8 mouse cellular contexts compared by ENCODE assay signal in genomic region chr6:23132573-23133181, GRCm38 (mm10). TPM values are rescaled to one million over a fixed set of nuclear protein-coding genes. Genes with fewer than 3 reads are reported as not detected.
A peak's percentile ranks its signal among the peaks of the same experiment; 100 is the strongest.
DNase-seq lines count a peak whose midpoint lies in the region; ATAC-seq lines count a peak whose summit lies in the region.

Aass (minus strand) TSS chr6:23132986.

- no peak within 1 kb of the TSS for H3K27ac ChIP-seq in intestine, embryonic 15.5 days
- no peak within 1 kb of the TSS for H3K27ac ChIP-seq in limb, embryonic 13.5 days
- H3K27ac ChIP-seq in midbrain, embryonic 14.5 days (replicated peaks; ENCODE audit: low read depth, low read length) = no peak within 1 kb of the TSS

- 0 out of 2 replicates have a peak, but pooled peaks cover 3% of the 10 kb centered on the region for H3K4me1 ChIP-seq in intestine, embryonic 15.5 days (replicated peaks)
- H3K4me1 ChIP-seq in limb, embryonic 13.5 days = peaks cover 18% of the 10 kb centered on the region
- no peaks in the 10 kb centered on the region for H3K4me1 ChIP-seq in midbrain, embryonic 14.5 days (ENCODE audit: control insufficient read depth, insufficient read depth, low read length)

- 0 out of 2 replicates have a peak, but pooled peaks have one; percentile 8 for ATAC-seq in common myeloid progenitor, adult 5-6 weeks (replicated peaks; ENCODE audit: low read depth, poor library complexity, severe bottlenecking)
- ATAC-seq in intestine, embryonic 15.5 days = peak; percentile 87
- peak; percentile 85 for ATAC-seq in limb, embryonic 13.5 days (ENCODE audit: low FRiP score, low read depth)
- ATAC-seq in midbrain, embryonic 14.5 days (ENCODE audit: low FRiP score, low TSS enrichment) = peak; percentile 79
- no peak for ATAC-seq in megakaryocyte, adult 5-6 weeks (ENCODE audit: poor library complexity, severe bottlenecking)

- peak within 1 kb of the TSS; percentile 71 for H3K4me2 ChIP-seq in intestine, embryonic 15.5 days (replicated peaks)
- H3K4me2 ChIP-seq in limb, embryonic 13.5 days (replicated peaks) = peak within 1 kb of the TSS; percentile 79
- peak within 1 kb of the TSS; percentile 74 for H3K4me2 ChIP-seq in midbrain, embryonic 14.5 days (ENCODE audit: low read length)

- H3K36me3 ChIP-seq in intestine, embryonic 15.5 days = no peaks in the 10 kb centered on the region
- H3K36me3 ChIP-seq in limb, embryonic 13.5 days = no peaks in the 10 kb centered on the region
- no peaks in the 10 kb centered on the region for H3K36me3 ChIP-seq in midbrain, embryonic 14.5 days (ENCODE audit: control insufficient read depth, insufficient read depth, low read length)

- peak within 1 kb of the TSS; percentile 37 for H3K4me3 ChIP-seq in intestine, embryonic 15.5 days (replicated peaks)
- H3K4me3 ChIP-seq in limb, embryonic 13.5 days = peak within 1 kb of the TSS; percentile 49
- H3K4me3 ChIP-seq in midbrain, embryonic 14.5 days (replicated peaks; ENCODE audit: low read depth, low read length) = peak within 1 kb of the TSS; percentile 38

- peak; percentile 69 for DNase-seq in Muller cell, postnatal 12 days (ENCODE audit: inconsistent ontology term)
- DNase-seq in gastrocnemius, postnatal 25 days = peak; percentile 8
- DNase-seq in midbrain, embryonic 14.5 days = peak; percentile 49
- no peak for DNase-seq in natural killer cell, adult 2 months (ENCODE audit: low spot score in 2 of 2)

- H3K9me3 ChIP-seq in intestine, embryonic 15.5 days = no peaks in the 10 kb centered on the region
- no peaks in the 10 kb centered on the region for H3K9me3 ChIP-seq in limb, embryonic 13.5 days
- H3K9me3 ChIP-seq in midbrain, embryonic 14.5 days (ENCODE audit: control insufficient read depth, low read length) = no peaks in the 10 kb centered on the region

- 0 out of 2 replicates have a peak, but pooled peaks cover 2% of the 10 kb centered on the region for H3K27me3 ChIP-seq in intestine, embryonic 15.5 days (replicated peaks)
- H3K27me3 ChIP-seq in limb, embryonic 13.5 days = 0 out of 2 replicates have a peak, but pooled peaks cover 6% of the 10 kb centered on the region
- H3K27me3 ChIP-seq in midbrain, embryonic 14.5 days (ENCODE audit: control insufficient read depth, insufficient read depth, low read length) = no peaks in the 10 kb centered on the region

- under 1% methylated on average over 20 of the region's 20 CpGs for WGBS in intestine, embryonic 15.5 days
- under 1% methylated on average over 20 of the region's 20 CpGs for WGBS in limb, embryonic 13.5 days
- WGBS in midbrain, embryonic 14.5 days = under 1% methylated on average over 20 of the region's 20 CpGs

- no peak within 1 kb of the TSS; the same call in 1 of the 2 replicates for H3K9ac ChIP-seq in intestine, embryonic 15.5 days
- peak within 1 kb of the TSS; percentile 51 for H3K9ac ChIP-seq in limb, embryonic 13.5 days
- peak within 1 kb of the TSS; percentile 36 for H3K9ac ChIP-seq in midbrain, embryonic 14.5 days (replicated peaks; ENCODE audit: low read length)

RNA-seq across cellular contexts. Expression of gene Aass, which starts in this region (rescaled TPM):
- total RNA-seq in common myeloid progenitor, adult 5-6 weeks (2017) = not detected in 2 replicates
- under 1 TPM; 0.19 to 0.23 TPM for total RNA-seq in gastrocnemius, postnatal 25 days (2021)
- 1.4 and 1.6 TPM in 2 replicates for polyA plus RNA-seq in intestine, embryonic 15.5 days (2015; fragmentation: Nextera tagmentation; extraction: Ambion mirVana)
- polyA plus RNA-seq in limb, embryonic 13.5 days (2015; fragmentation: Nextera tagmentation; extraction: Ambion mirVana) = 5.0 and 5.2 TPM in 2 replicates
- polyA plus RNA-seq in midbrain, embryonic 14.5 days (2014; fragmentation: Nextera tagmentation; extraction: Ambion mirVana) = 0.57 and 0.80 TPM in 2 replicates
- not detected in 2 replicates for total RNA-seq in megakaryocyte, adult 5-6 weeks (2015)
- not detected in 2 replicates for total RNA-seq in megakaryocyte, adult 5-6 weeks (2017)

Comparison
In these comparisons a context has a peak if more than half of its experiments do, and no peak if none do; other contexts are left out.
1. Peak in ATAC-seq in common myeloid progenitor, adult 5-6 weeks; RNA of the gene not detected or under 1 TPM.
2. Peak in DNase-seq in gastrocnemius, postnatal 25 days; RNA of the gene not detected or under 1 TPM.
3. Peak in DNase-seq, ATAC-seq, H3K4me3 ChIP-seq, H3K9ac ChIP-seq and H3K4me2 ChIP-seq in midbrain, embryonic 14.5 days; RNA of the gene not detected or under 1 TPM.